Mouse (Mus musculus): ENCODE results near the gene B230118H07Rik. TPM values are rescaled to one million over a fixed set of nuclear protein-coding genes. Genes with fewer than 3 reads are reported as not detected.

B230118H07Rik gene
- total RNA-seq (2012; rRNA removed): 9.1 and 9.7 TPM in 2 replicates
- total RNA-seq (2014; rRNA removed): 12.6 and 17.5 TPM in 2 replicates
- 5.0 and 6.9 TPM in 2 replicates for polyA plus RNA-seq (2012; ENCODE audit: insufficient read length, low read depth)

DNA sequence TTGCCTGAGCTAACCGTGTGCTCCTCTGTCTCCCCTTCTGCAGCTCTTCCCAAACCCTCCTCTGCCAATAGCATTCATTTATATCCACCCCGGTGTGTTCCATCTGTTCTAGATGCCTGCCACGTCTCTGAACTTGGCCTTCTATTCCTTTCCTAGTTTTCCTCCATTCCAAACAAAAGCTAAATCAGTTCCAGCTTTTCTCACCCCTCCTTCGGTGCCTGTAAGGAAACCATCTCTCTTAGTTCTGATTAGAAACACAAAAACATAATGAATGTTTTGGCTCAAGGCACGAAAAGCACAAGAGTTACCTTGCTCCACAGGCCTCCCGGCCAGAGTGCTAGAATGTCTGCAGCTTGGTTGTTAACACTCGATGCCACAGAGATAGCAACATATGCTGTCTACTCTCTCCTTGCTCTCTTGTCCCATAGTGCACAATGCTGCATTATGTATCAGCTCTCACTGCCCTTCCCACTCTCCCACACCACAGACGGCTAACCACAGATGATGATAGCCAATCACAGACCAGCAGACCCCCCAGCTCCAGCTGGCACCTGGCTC, at the start of gene B230118H07Rik, which contains the start of gene Rag1:
B230118H07Rik (minus strand) TSS at position 419 of the 558 bp plus-strand sequence.
Rag1 (minus strand) TSS at position 388 of the 558 bp plus-strand sequence.
- no peak for DNase-seq (ENCODE audit: extremely low read depth)
- Histone ChIP-seq H3K4me1 (ENCODE audit: control insufficient read depth in 1 of 2, insufficient read depth in 2 of 2) (peaks cover 0 to under 1% of the 10 kb centered on the region in 2 experiments; a peak in 1 of 4 replicates), H3K4me3 (replicated peaks in 1 of 3; ENCODE audit: low read depth in 2 of 3, low read length in 2 of 3, poor library complexity in 1 of 3) (no peak within 1 kb of the TSS), H3K27ac (ENCODE audit: insufficient read depth, low read depth) (no peak within 1 kb of the TSS), H3K36me3 (replicated peaks in 1 of 2; ENCODE audit: control insufficient read depth in 1 of 2, insufficient read depth in 1 of 2, low read length in 1 of 2) (no peaks in the 10 kb centered on the region), H3K27me3 (replicated peaks) (peaks cover 45% of the 10 kb centered on the region), H3K4me2 (ENCODE audit: insufficient read depth, low read depth, poor library complexity, severe bottlenecking) (no peak within 1 kb of the TSS), H3K9ac (ENCODE audit: insufficient read depth, low read depth) (no peak within 1 kb of the TSS), H3K79me2 (replicated peaks; ENCODE audit: control insufficient read depth, extremely low read depth, insufficient read depth, poor library complexity, severe bottlenecking) (no peaks in the 10 kb centered on the region), H3K9me3 (replicated peaks; ENCODE audit: low read length) (no peaks in the 10 kb centered on the region)
- TF ChIP-seq SMC3 (IDR thresholded peaks at IDR 0.05; ENCODE audit: low read depth, low read length) (no peak), CHD2 (IDR thresholded peaks at IDR 0.05; ENCODE audit: low read length) (no peak), JUN (IDR thresholded peaks at IDR 0.05; ENCODE audit: insufficient read depth, low read depth, low read length) (no peak), UBTF (IDR thresholded peaks at IDR 0.05; ENCODE audit: low read depth, low read length) (no peak), E2F4 (IDR thresholded peaks at IDR 0.05; ENCODE audit: insufficient replicate concordance, low read depth, low read length) (no peak), JUND (conservative IDR thresholded peaks at IDR 0.05; ENCODE audit: low read depth, low read length) (no peak), MYC (IDR thresholded peaks at IDR 0.05; ENCODE audit: low read depth, low read length) (no peak), USF1 (IDR thresholded peaks at IDR 0.05; ENCODE audit: low read depth, low read length) (no peak), EP300 (IDR thresholded peaks at IDR 0.05; ENCODE audit: low read length) (no peak), ZC3H11A (IDR thresholded peaks at IDR 0.05; ENCODE audit: low read depth, low read length) (no peak), POLR2AphosphoS2 (IDR thresholded peaks at IDR 0.05; ENCODE audit: low read depth, low read length) (no peak), ZMIZ1 (IDR thresholded peaks at IDR 0.05; ENCODE audit: low read depth, low read length) (no peak), TBP (conservative IDR thresholded peaks at IDR 0.05; ENCODE audit: low read depth, low read length) (no peak)
- in situ Hi-C loops (cut with MboI; ENCODE audit: low pct_ligation_motif_present, low pct_unique_long_range_greater_than_20kb, low sequenced_read_pairs) (no loop called here), dilution Hi-C loops (cut with MboI; ENCODE audit: extremely low pct_ligation_motif_present, extremely low pct_unique_long_range_greater_than_20kb, low sequenced_read_pairs) (no loop called here)

DNA sequence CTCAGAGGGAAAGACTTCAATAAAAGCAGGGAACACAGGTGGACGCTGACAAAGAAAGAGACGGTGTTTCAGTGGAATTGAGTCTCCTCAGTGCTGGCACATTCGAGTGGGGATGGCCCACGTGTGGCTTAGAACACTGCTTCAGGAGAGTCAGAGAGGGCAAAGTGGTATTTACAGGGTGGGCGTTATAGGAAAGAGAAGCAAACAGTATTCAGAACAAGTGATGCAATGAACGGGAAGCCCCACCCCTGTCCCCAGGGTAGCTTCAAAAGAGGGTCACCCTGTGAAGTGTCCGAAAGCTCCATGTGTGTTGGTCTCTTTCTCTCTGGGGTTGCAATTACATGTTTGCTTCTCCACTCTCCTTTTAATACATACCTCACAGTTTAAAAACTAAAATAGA, 46.3 kb upstream of the B230118H07Rik start:
- H3K27me3 ChIP-seq (replicated peaks): no peaks in the 10 kb centered on the region
- TF ChIP-seq CHD2 (IDR thresholded peaks at IDR 0.05; ENCODE audit: low read length) (no peak), E2F4 (IDR thresholded peaks at IDR 0.05; ENCODE audit: insufficient replicate concordance, low read depth, low read length) (no peak), SIN3A (IDR thresholded peaks at IDR 0.05; ENCODE audit: low read length) (no peak), BHLHE40 (IDR thresholded peaks at IDR 0.05; ENCODE audit: low read depth, low read length) (no peak), RCOR1 (conservative IDR thresholded peaks at IDR 0.05; ENCODE audit: low read depth, low read length) (no peak), RAD21 (IDR thresholded peaks at IDR 0.05; ENCODE audit: low read depth, low read length) (no peak), MYC (IDR thresholded peaks at IDR 0.05; ENCODE audit: low read depth, low read length) (no peak), USF1 (IDR thresholded peaks at IDR 0.05; ENCODE audit: low read depth, low read length) (no peak), IRF4 (IDR thresholded peaks at IDR 0.05; ENCODE audit: low read depth, low read length) (no peak), CTCF (conservative IDR thresholded peaks at IDR 0.05 in 1 of 2, IDR thresholded peaks at IDR 0.05 in 1 of 2; ENCODE audit: low read depth in 2 of 2, low read length in 2 of 2) (no peak), JUND (conservative IDR thresholded peaks at IDR 0.05; ENCODE audit: low read depth, low read length) (no peak), TCF12 (IDR thresholded peaks at IDR 0.05; ENCODE audit: low read depth, low read length) (no peak)

More for the DNA sequence above, 46.3 kb upstream of the B230118H07Rik start:
- H3K9me3 ChIP-seq (replicated peaks; ENCODE audit: low read length): no peaks in the 10 kb centered on the region
- DNase-seq (ENCODE audit: extremely low read depth): no peak
- no peak overlapping the region for H3K27ac ChIP-seq (ENCODE audit: insufficient read depth, low read depth)
- in situ Hi-C loops (cut with MboI; ENCODE audit: low pct_ligation_motif_present, low pct_unique_long_range_greater_than_20kb, low sequenced_read_pairs): no loop called here
- no peak overlapping the region for H3K4me3 ChIP-seq (replicated peaks in 1 of 3; ENCODE audit: low read depth in 2 of 3, low read length in 2 of 3, poor library complexity in 1 of 3)
- H3K79me2 ChIP-seq (replicated peaks; ENCODE audit: control insufficient read depth, extremely low read depth, insufficient read depth, poor library complexity, severe bottlenecking): no peaks in the 10 kb centered on the region
- dilution Hi-C loops (cut with MboI; ENCODE audit: extremely low pct_ligation_motif_present, extremely low pct_unique_long_range_greater_than_20kb, low sequenced_read_pairs): no loop called here
- peaks cover 45 to 77% of the 10 kb centered on the region in 2 experiments for H3K36me3 ChIP-seq (replicated peaks in 1 of 2; ENCODE audit: control insufficient read depth in 1 of 2, insufficient read depth in 1 of 2, low read length in 1 of 2)
- H3K4me2 ChIP-seq (ENCODE audit: insufficient read depth, low read depth, poor library complexity, severe bottlenecking): no peak overlapping the region
- H3K4me1 ChIP-seq (ENCODE audit: control insufficient read depth in 1 of 2, insufficient read depth in 2 of 2): peaks cover 0 to 11% of the 10 kb centered on the region in 2 experiments; a peak in 2 of 4 replicates
- H3K9ac ChIP-seq (ENCODE audit: insufficient read depth, low read depth): no peak overlapping the region
